Mouse (Mus musculus): ENCODE results near the gene Acsbg2. TPM values are rescaled to one million over a fixed set of nuclear protein-coding genes. Genes with fewer than 3 reads are reported as not detected.

The Acsbg2 gene
- polyA plus RNA-seq, 1 experiment from 2014 or later, result not detected

DNA sequence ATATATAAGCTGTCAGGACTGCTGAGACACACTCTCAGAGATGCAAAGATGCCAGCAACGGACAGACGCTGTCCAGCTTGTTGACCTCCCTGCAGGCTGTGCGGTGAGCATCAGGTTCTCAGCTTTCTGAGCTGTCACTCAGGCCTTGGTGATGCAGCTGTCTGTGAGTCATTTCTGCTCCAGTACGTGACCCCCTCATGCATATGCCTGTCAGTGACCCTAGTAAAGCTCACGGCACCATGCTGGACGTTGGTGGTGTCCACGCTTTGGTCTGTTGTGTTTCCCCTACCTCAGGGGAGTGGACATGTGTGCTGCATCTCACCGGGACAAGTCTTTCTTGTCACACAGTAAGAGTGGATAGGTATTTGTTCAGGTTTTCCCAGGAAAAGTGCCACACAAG, 2.5 kb downstream of the Acsbg2 start:
- no peak for ATAC-seq (ENCODE audit: insufficient number of reproducible peaks, insufficient read depth, low FRiP score, low TSS enrichment, low read depth)

DNA sequence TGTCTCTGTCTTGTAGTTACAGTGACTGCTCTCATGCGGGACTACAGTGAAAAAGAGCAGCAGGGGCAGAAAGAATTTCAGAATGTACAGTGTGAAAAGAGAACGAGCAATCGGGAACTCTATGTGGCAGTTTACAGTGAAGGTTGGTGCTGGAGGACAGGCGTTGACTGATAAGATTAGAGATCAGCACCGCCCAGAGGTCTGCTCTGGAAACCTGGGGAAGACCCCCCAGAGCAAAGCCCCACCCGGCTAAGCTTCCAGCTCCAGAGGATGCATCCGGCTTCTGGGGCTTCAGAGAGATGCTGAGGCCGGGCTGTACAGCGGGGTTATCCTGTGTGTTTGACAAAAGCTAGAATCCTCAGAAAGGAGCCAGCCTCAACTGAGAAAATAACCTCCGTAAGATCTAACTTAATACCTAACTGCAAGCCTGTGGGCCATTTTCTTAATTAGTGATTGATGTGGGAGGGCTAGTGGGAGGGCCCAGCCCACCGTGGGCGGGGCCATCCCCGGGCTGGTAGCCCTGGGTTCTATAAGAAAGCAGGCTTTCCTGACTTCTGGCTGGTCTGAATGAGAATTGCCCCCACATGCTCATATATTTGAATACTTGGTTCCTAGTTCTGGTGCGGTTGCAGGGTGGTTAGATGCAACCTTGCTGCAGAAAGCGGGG, 3.8 kb downstream of the Acsbg2 start:
- no peaks in the 10 kb centered on the region for H3K36me3 ChIP-seq
- no peaks in the 10 kb centered on the region for H3K27me3 ChIP-seq
- H3K9ac ChIP-seq (replicated peaks), result no peak overlapping the region
- no peak for ATAC-seq (ENCODE audit: insufficient number of reproducible peaks, insufficient read depth, low FRiP score, low TSS enrichment, low read depth)
- H3K27ac ChIP-seq, result no peak overlapping the region
- 68% methylated on average over 15 of the region's 15 CpGs for WGBS
- H3K4me1 ChIP-seq (replicated peaks), result no peaks in the 10 kb centered on the region
- H3K9me3 ChIP-seq, result peaks cover 14% of the 10 kb centered on the region
- no peak overlapping the region for H3K4me2 ChIP-seq
- no peak overlapping the region for H3K4me3 ChIP-seq (replicated peaks)

More for the DNA sequence above, 2.5 kb downstream of the Acsbg2 start:
- H3K4me1 ChIP-seq (replicated peaks), result no peaks in the 10 kb centered on the region
- no peaks in the 10 kb centered on the region for H3K27me3 ChIP-seq
- H3K9me3 ChIP-seq, result peaks cover 7% of the 10 kb centered on the region
- no peaks in the 10 kb centered on the region for H3K36me3 ChIP-seq
- no peak overlapping the region for H3K4me2 ChIP-seq
- no peak overlapping the region for H3K27ac ChIP-seq
- H3K4me3 ChIP-seq (replicated peaks), result no peak overlapping the region
- no peak overlapping the region for H3K9ac ChIP-seq (replicated peaks)
- 84% methylated on average over 8 of the region's 8 CpGs for WGBS

DNA sequence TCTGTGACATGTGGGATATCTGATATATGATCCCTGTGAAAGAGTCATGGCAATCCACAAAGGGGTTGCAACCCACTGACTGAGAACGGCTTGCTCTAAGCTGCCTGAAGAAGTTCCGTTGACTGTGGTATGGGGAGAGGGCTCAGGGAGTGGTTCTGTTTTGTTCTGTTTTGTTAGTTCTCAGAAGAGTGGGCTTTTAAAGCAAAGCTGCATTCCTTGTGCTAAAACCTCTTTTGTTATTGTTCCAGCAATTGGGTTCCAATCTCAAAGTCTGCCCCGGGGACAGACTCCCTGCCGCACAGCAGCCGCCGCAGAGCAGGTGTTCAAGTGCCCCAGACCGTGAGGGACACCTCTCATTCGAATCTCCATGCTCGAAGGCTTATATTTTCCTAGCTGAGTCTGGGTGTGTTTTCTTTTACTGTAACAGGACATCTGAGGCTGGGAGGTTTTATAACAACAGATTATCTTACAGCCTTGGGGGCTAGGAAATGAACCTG, 4.7 kb downstream of the Acsbg2 start:
- Histone ChIP-seq H3K27me3 (no peaks in the 10 kb centered on the region), H3K4me2 (no peak overlapping the region), H3K27ac (no peak overlapping the region), H3K9ac (replicated peaks) (no peak overlapping the region), H3K36me3 (no peaks in the 10 kb centered on the region), H3K9me3 (peaks cover 14% of the 10 kb centered on the region), H3K4me3 (replicated peaks) (no peak overlapping the region), H3K4me1 (replicated peaks) (no peaks in the 10 kb centered on the region)
- ATAC-seq (ENCODE audit: insufficient number of reproducible peaks, insufficient read depth, low FRiP score, low TSS enrichment, low read depth), result no peak
- WGBS, result 70% methylated on average over 9 of the region's 9 CpGs

DNA sequence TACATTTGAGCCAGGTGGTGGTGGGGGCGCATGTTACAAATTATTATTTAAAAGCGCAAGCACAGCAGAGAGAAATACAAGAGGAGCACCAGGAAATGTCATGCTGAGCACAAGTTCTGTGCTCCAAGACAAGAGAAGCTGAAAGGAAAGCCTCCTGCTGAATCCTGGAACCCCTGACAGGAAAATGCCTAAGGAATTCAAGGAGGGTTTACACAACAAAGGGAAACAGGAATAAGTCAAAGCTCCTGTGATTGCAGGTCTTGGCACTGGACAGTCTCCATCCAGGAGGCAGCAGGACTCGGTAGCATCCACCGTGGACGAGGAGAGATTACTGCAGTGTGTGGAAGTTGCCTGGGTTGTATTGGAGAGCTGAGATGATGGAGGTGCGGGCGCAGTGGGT, 8.2 kb downstream of the Acsbg2 start:
- Histone ChIP-seq H3K9me3 (peaks cover 14% of the 10 kb centered on the region), H3K4me3 (replicated peaks) (no peak overlapping the region), H3K36me3 (no peaks in the 10 kb centered on the region), H3K27me3 (no peaks in the 10 kb centered on the region; the same call in 1 of the 2 replicates), H3K4me1 (replicated peaks) (no peaks in the 10 kb centered on the region), H3K9ac (replicated peaks) (no peak overlapping the region), H3K27ac (no peak overlapping the region), H3K4me2 (no peak overlapping the region)
- ATAC-seq (ENCODE audit: insufficient number of reproducible peaks, insufficient read depth, low FRiP score, low TSS enrichment, low read depth), result no peak
- 74% methylated on average over 7 of the region's 7 CpGs for WGBS

DNA sequence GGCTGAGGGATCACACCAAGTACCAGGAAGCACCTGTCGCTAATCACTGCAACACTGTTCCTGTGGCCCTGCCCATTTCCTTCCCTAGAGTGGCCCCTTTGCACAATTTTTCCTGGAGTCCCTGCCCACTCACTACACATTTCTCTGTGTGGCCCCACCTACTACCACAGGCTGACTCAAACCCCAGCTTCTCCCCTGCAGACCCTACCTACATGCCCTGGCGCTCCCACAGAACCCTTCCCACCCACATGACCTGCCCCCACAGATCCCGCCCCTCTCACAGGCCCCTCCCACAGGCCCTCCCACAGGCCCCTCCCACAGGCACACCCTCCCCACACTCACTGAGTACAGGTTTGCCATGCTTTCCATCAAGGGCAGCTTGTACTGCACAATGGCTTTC, 13.1 kb downstream of the Acsbg2 start:
- WGBS, result 44% methylated on average over 3 of the region's 3 CpGs

DNA sequence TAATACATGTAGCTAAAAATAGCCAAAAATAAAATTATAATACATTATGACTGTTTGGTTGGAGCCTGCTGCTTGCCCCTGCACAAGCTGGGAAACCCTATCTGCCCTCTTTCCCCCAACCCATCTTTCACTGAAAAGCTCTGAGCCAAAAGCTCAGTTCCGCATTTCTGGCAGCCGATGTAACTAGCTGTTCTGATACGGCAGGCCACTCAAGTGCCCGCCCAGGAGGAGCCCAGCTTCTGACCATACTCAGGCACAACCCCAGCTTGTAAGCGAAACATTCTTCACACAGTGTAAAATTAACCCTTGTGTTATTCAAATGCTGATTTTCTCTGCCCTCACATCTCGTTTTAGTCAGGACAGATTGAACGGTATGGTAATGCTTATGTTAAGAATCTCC, 15.3 kb downstream of the Acsbg2 start:
- Histone ChIP-seq H3K36me3 (no peaks in the 10 kb centered on the region), H3K9ac (replicated peaks) (no peak overlapping the region), H3K4me2 (no peak overlapping the region), H3K4me3 (replicated peaks) (no peak overlapping the region), H3K4me1 (replicated peaks) (no peaks in the 10 kb centered on the region), H3K27ac (no peak overlapping the region), H3K9me3 (no peaks in the 10 kb centered on the region), H3K27me3 (no peaks in the 10 kb centered on the region; the same call in 1 of the 2 replicates)
- no peak for ATAC-seq (ENCODE audit: insufficient number of reproducible peaks, insufficient read depth, low FRiP score, low TSS enrichment, low read depth)
- WGBS, result 57% methylated on average over 7 of the region's 7 CpGs

More for the DNA sequence above, 13.1 kb downstream of the Acsbg2 start:
- Histone ChIP-seq H3K27me3 (no peaks in the 10 kb centered on the region; the same call in 1 of the 2 replicates), H3K36me3 (no peaks in the 10 kb centered on the region), H3K9me3 (0 out of 2 replicates have a peak, but pooled peaks cover under 1% of the 10 kb centered on the region), H3K4me1 (replicated peaks) (no peaks in the 10 kb centered on the region), H3K4me2 (no peak overlapping the region), H3K4me3 (replicated peaks) (no peak overlapping the region), H3K9ac (replicated peaks) (no peak overlapping the region), H3K27ac (no peak overlapping the region)
- ATAC-seq (ENCODE audit: insufficient number of reproducible peaks, insufficient read depth, low FRiP score, low TSS enrichment, low read depth), result no peak

DNA sequence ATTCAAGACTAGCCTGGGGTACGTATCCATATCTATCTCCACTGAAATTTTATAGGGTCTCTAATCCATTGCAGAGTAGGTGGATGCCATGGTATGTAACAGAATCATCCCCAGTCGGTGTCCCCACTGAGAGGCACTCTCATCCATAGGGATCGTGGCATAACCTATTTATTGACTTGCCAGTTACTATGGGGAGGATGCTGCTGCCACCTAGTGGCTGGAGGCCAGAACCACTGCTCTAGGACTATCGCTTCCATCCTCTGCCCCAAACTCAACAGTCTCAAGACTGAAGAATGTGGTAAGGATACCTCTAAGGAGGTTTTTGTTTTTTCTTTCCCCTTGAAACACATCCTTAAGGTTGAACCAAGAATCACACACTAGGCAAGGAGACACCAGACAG, 16.0 kb downstream of the Acsbg2 start:
- Histone ChIP-seq H3K36me3 (no peaks in the 10 kb centered on the region), H3K9me3 (no peaks in the 10 kb centered on the region), H3K4me2 (no peak overlapping the region), H3K9ac (replicated peaks) (no peak overlapping the region), H3K4me1 (replicated peaks) (no peaks in the 10 kb centered on the region), H3K27ac (no peak overlapping the region), H3K27me3 (no peaks in the 10 kb centered on the region; the same call in 1 of the 2 replicates), H3K4me3 (replicated peaks) (no peak overlapping the region)
- WGBS, result 56% methylated on average over 4 of the region's 4 CpGs
- no peak for ATAC-seq (ENCODE audit: insufficient number of reproducible peaks, insufficient read depth, low FRiP score, low TSS enrichment, low read depth)

DNA sequence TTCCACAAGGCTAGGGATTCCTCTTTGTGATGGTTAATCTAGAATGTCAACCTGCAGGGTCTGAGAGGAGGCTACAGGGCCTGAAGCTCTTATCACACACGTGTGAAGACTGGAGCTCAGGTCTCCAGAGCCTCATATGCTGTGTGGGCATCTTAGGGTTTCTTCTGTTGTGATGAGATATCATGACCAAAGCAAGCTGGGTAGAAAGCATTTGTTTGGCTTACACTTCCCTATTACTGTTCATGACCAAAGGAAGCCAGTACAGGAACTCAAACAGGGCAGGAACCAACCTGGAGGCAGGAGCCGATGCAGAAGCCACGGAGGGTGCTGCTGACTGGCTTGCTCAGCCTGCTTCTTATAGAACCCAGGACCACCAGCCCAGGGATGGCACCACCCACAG, 18.8 kb downstream of the Acsbg2 start:
- Histone ChIP-seq H3K4me1 (replicated peaks) (no peaks in the 10 kb centered on the region), H3K9ac (replicated peaks) (no peak overlapping the region), H3K4me2 (no peak overlapping the region), H3K9me3 (no peaks in the 10 kb centered on the region), H3K36me3 (no peaks in the 10 kb centered on the region), H3K27me3 (no peaks in the 10 kb centered on the region), H3K27ac (no peak overlapping the region), H3K4me3 (replicated peaks) (no peak overlapping the region)
- 80% methylated on average over 3 of the region's 3 CpGs for WGBS
- ATAC-seq (ENCODE audit: insufficient number of reproducible peaks, insufficient read depth, low FRiP score, low TSS enrichment, low read depth), result no peak

DNA sequence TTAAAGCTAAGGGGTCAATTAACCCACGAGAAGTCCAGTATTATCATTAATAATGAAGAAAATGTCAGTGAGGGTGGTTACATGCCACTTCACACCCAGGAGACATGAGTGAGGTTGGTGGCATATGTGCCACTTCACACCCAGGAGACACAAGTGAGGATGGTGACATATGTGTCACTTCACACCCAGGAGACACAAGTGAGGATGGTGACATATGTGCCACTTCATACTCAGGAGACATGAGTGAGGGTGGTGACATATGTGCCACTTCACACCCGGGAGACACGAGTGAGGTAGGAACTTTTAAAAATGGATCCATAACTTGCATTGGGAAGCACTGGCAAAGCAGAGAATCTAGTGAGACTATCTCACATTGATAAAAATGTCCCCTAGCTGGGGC, 23.1 kb downstream of the Acsbg2 start:
- WGBS, result 77% methylated on average over 3 of the region's 3 CpGs
- ATAC-seq (ENCODE audit: insufficient number of reproducible peaks, insufficient read depth, low FRiP score, low TSS enrichment, low read depth), result no peak
- H3K27me3 ChIP-seq, result peaks cover 4% of the 10 kb centered on the region; the same call in 1 of the 2 replicates

DNA sequence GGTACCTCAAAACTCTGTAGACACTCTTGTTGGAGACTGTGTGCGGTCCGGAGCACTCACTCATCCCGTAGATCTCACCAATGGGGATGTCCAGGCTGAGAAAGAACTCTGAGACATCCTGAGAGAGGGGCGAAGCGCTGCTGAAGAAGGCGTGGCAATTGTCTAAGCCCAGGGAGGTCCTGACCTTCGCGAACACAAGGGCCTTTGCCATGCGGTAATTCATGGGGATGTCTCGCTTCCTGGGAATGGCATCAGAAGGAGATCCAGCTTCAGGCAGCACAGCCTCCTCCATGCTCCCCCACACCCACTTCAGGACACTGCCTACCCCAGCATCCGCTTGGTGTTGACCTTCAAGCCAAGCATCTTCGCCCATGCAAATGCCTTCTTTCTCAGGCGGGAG, 24.5 kb downstream of the Acsbg2 start:
- no peaks in the 10 kb centered on the region for H3K9me3 ChIP-seq
- no peak for ATAC-seq (ENCODE audit: insufficient number of reproducible peaks, insufficient read depth, low FRiP score, low TSS enrichment, low read depth)
- no peak overlapping the region for H3K27ac ChIP-seq
- no peaks in the 10 kb centered on the region for H3K36me3 ChIP-seq
- no peak overlapping the region for H3K9ac ChIP-seq (replicated peaks)
- WGBS, result 85% methylated on average over 13 of the region's 13 CpGs
- H3K4me2 ChIP-seq, result no peak overlapping the region
- H3K4me3 ChIP-seq (replicated peaks), result no peak overlapping the region
- H3K27me3 ChIP-seq, result peaks cover 4% of the 10 kb centered on the region; the same call in 1 of the 2 replicates
- no peaks in the 10 kb centered on the region for H3K4me1 ChIP-seq (replicated peaks)

More for the DNA sequence above, 23.1 kb downstream of the Acsbg2 start:
- Histone ChIP-seq H3K36me3 (no peaks in the 10 kb centered on the region), H3K4me3 (replicated peaks) (no peak overlapping the region), H3K9me3 (no peaks in the 10 kb centered on the region), H3K4me1 (replicated peaks) (no peaks in the 10 kb centered on the region), H3K4me2 (no peak overlapping the region), H3K9ac (replicated peaks) (no peak overlapping the region), H3K27ac (no peak overlapping the region)

DNA sequence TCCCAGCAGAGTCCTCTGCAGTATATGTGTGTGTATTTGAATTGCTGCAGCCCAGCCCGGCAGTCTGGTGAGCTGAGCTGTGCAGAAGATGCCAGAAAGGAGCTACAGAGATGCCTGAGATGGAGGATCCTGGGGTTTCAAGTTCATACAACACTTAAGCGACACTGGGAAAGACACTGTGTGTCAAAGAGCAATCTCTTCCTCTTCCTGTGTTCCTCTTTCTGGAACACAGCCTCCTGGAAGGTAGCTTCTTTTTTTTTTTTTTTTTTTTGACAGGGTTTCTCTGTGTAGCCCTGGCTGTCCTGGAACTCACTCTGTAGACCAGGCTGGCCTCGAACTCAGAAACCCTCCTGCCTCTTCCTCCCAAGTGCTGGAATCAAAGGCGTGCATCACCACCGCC, 25.5 kb downstream of the Acsbg2 start:
- Histone ChIP-seq H3K4me3 (replicated peaks) (no peak overlapping the region), H3K36me3 (no peaks in the 10 kb centered on the region), H3K27ac (no peak overlapping the region), H3K4me1 (replicated peaks) (no peaks in the 10 kb centered on the region), H3K9me3 (no peaks in the 10 kb centered on the region), H3K27me3 (peaks cover 4% of the 10 kb centered on the region; the same call in 1 of the 2 replicates), H3K9ac (replicated peaks) (no peak overlapping the region), H3K4me2 (no peak overlapping the region)
- 87% methylated on average over 5 of the region's 5 CpGs for WGBS
- ATAC-seq (ENCODE audit: insufficient number of reproducible peaks, insufficient read depth, low FRiP score, low TSS enrichment, low read depth), result no peak

DNA sequence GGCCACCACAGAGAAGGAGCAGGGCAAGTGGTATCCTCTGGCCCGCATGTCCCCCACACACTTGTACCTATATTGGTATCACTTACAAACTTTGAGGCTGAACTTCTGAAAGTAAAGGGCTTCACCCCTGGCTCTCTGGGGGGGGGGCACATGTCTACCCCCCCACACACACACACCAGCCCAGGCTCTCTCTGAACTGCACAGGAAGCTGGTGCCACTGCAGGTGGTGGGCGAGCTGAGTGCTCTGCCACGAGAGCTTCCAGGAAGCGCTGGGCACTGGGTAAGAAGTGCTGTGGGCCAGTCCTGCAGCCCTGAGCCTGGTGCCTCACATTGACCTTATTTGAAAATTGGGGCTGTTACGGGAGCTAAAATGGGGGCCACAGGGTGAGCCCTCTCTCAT, 30.6 kb downstream of the Acsbg2 start:
- H3K36me3 ChIP-seq, result no peaks in the 10 kb centered on the region
- no peak for ATAC-seq (ENCODE audit: insufficient number of reproducible peaks, insufficient read depth, low FRiP score, low TSS enrichment, low read depth)
- H3K27me3 ChIP-seq, result peaks cover 4% of the 10 kb centered on the region; the same call in 1 of the 2 replicates
- no peak overlapping the region for H3K4me3 ChIP-seq (replicated peaks)
- 87% methylated on average over 5 of the region's 5 CpGs for WGBS
- H3K27ac ChIP-seq, result no peak overlapping the region
- H3K9me3 ChIP-seq, result no peaks in the 10 kb centered on the region
- H3K4me2 ChIP-seq, result no peak overlapping the region
- H3K4me1 ChIP-seq (replicated peaks), result no peaks in the 10 kb centered on the region
- no peak overlapping the region for H3K9ac ChIP-seq (replicated peaks)

Measured in limb, embryonic 12.5 days (tissue).